Mouse (Mus musculus): Measurements from ENCODE around the gene Gm21258.
"Not testable (repeated sequence)": the region's sequence is repeated elsewhere in the genome, so short reads cannot be mapped to it uniquely, and the experiment has no call there.

The Gm21258 gene

DNA sequence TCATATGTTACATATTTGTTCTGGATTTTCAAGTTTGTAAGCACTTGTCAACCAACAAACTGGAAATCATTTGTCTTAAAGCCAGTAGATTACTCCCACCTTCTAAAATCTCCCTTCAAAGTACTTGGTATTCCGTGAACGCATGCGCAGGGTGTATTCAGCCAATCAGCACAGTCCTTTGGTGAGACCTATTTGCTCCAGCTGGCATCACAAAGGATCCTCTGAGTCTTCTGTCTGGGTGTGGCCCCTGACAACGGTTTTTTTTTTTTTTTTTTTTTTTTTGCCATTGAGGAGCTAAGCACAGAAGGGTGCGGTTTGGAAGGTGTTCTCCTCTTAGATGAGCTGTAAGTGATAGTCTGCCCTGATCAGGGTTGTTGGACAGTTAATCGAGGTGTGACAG is at the start of gene Gm21258:
Gene Gm21258 (plus strand): TSS at position 301 of the 400 bp plus-strand sequence.
- not testable (repeated sequence) for DNase-seq (ENCODE audit: extremely low spot score)
